Mouse (Mus musculus) layer of hippocampus, adult 2 months (tissue): ENCODE measurements around the gene Vipas39. TPM values are rescaled to one million over a fixed set of nuclear protein-coding genes. Genes with fewer than 3 reads are reported as not detected.
A peak's percentile ranks its signal among the peaks of the same experiment; 100 is the strongest.
"Not testable (repeated sequence)": the region's sequence is repeated elsewhere in the genome, so short reads cannot be mapped to it uniquely, and the experiment has no call there.

Source experiments
- DNase-seq, 2 experiments: peaks; one replicate each; pipeline ENCODE4 v3.0.0; 2022; ENCODE audit warnings: low spot score in 2 of 2
- H3K27ac ChIP-seq: fragments of 200-600 bp; 2 replicates; pipeline ENCODE4 v1.8.1; 2022
- H3K4me3 ChIP-seq: fragments of 200-600 bp; 2 replicates; pipeline ENCODE4 v1.8.1; 2022; ENCODE audit warnings: mild to moderate bottlenecking
- CTCF ChIP-seq: fragments of 200-600 bp; conservative IDR thresholded peaks from 2 replicates; pipeline ENCODE4 v1.8.1; 2022; ENCODE audit warnings: antibody characterized with exemption, mild to moderate bottlenecking, moderate library complexity
- total RNA-seq, 2 experiments: library from RNA; stranded (reverse); gene quantifications; 2 replicates each; pipeline ENCODE4 v1.2.3; 2021

Vipas39 gene
- total RNA-seq, 2 experiments from 2014 or later: 58.2 to 64.0 TPM

GRCm38 (mm10) chr12:87283706-87284105 is 17.6 kb upstream of the Vipas39 start:
- no peak for TF ChIP-seq CTCF
- no peak overlapping the region for H3K27ac ChIP-seq
- H3K4me3 ChIP-seq: no peak overlapping the region
- DNase-seq: no peak

GRCm38 (mm10) chr12:87282743-87283142 is 16.7 kb upstream of the Vipas39 start:
- DNase-seq: no peak
- no peak overlapping the region for H3K4me3 ChIP-seq
- H3K27ac ChIP-seq: no peak overlapping the region
- TF ChIP-seq CTCF: no peak

- TF ChIP-seq CTCF: no peak
- H3K4me3 ChIP-seq: no peak overlapping the region
- DNase-seq: no peak
- H3K27ac ChIP-seq: no peak overlapping the region
Measured at GRCm38 (mm10) chr12:87281766-87282165, 15.7 kb upstream of the Vipas39 start.

- DNase-seq: no peak
Measured at GRCm38 (mm10) chr12:87279879-87280278, 13.8 kb upstream of the Vipas39 start.

GRCm38 (mm10) chr12:87279350-87279749 is 13.3 kb upstream of the Vipas39 start:
- no peak overlapping the region for H3K4me3 ChIP-seq
- DNase-seq: no peak
- no peak overlapping the region for H3K27ac ChIP-seq
- no peak for TF ChIP-seq CTCF

More at GRCm38 (mm10) chr12:87279879-87280278, 13.8 kb upstream of the Vipas39 start:
- TF ChIP-seq CTCF: peak; percentile 36
- Histone ChIP-seq H3K27ac (no peak overlapping the region), H3K4me3 (no peak overlapping the region)

GRCm38 (mm10) chr12:87278118-87278730 is 12.2 kb upstream of the Vipas39 start:
- H3K4me3 ChIP-seq: no peak overlapping the region
- no peak overlapping the region for H3K27ac ChIP-seq
- TF ChIP-seq CTCF: no peak
- DNase-seq: no peak

GRCm38 (mm10) chr12:87277251-87277650 is 11.2 kb upstream of the Vipas39 start:
- DNase-seq, H3K27ac ChIP-seq, H3K4me3 ChIP-seq: not testable (repeated sequence)

GRCm38 (mm10) chr12:87274853-87275831 is 9.1 kb upstream of the Vipas39 start:
- Histone ChIP-seq H3K4me3 (no peak overlapping the region), H3K27ac (no peak overlapping the region)
- DNase-seq: no peak
- no peak for TF ChIP-seq CTCF

- peak in 1 of 2 experiments; percentile 49 for DNase-seq
- TF ChIP-seq CTCF: peak; percentile 74
- peak overlapping the region; percentile 88 for H3K4me3 ChIP-seq
- H3K27ac ChIP-seq: no peak overlapping the region; the same call in 1 of the 2 replicates
Measured at GRCm38 (mm10) chr12:87267682-87268081, 1.6 kb upstream of the Vipas39 start.

- Histone ChIP-seq H3K4me3 (peak overlapping the region; percentile 88), H3K27ac (peak overlapping the region; percentile 94)
- DNase-seq: peak in 1 of 2 experiments; percentile 4
- TF ChIP-seq CTCF: no peak
Measured at GRCm38 (mm10) chr12:87266827-87267603, 959 bp upstream of the Vipas39 start.

- TF ChIP-seq CTCF: no peak
- peak overlapping the region; percentile 94 for H3K27ac ChIP-seq
- peak overlapping the region; percentile 88 for H3K4me3 ChIP-seq
- no peak for DNase-seq
Measured at GRCm38 (mm10) chr12:87265444-87265843, 612 bp downstream of the Vipas39 start.

GRCm38 (mm10) chr12:87260562-87260961 is 5.5 kb downstream of the Vipas39 start:
- no peak overlapping the region for H3K27ac ChIP-seq
- no peak for TF ChIP-seq CTCF
- DNase-seq: no peak
- H3K4me3 ChIP-seq: no peak overlapping the region

GRCm38 (mm10) chr12:87256629-87257028 is 9.4 kb downstream of the Vipas39 start:
- no peak for TF ChIP-seq CTCF

More at GRCm38 (mm10) chr12:87256629-87257028, 9.4 kb downstream of the Vipas39 start:
- no peak overlapping the region for H3K27ac ChIP-seq
- H3K4me3 ChIP-seq: no peak overlapping the region
- no peak for DNase-seq
